Mouse (Mus musculus): ENCODE results near the gene 1810049J17Rik. TPM values are rescaled to one million over a fixed set of nuclear protein-coding genes. Genes with fewer than 3 reads are reported as not detected.
"Not testable (repeated sequence)": the region's sequence is repeated elsewhere in the genome, so short reads cannot be mapped to it uniquely, and the experiment has no call there.

1810049J17Rik gene
- polyA plus RNA-seq (2016; fragmentation: Nextera tagmentation; extraction: Ambion mirVana), result 1.4 TPM in 1 of 2 replicates, not detected in the other

DNA sequence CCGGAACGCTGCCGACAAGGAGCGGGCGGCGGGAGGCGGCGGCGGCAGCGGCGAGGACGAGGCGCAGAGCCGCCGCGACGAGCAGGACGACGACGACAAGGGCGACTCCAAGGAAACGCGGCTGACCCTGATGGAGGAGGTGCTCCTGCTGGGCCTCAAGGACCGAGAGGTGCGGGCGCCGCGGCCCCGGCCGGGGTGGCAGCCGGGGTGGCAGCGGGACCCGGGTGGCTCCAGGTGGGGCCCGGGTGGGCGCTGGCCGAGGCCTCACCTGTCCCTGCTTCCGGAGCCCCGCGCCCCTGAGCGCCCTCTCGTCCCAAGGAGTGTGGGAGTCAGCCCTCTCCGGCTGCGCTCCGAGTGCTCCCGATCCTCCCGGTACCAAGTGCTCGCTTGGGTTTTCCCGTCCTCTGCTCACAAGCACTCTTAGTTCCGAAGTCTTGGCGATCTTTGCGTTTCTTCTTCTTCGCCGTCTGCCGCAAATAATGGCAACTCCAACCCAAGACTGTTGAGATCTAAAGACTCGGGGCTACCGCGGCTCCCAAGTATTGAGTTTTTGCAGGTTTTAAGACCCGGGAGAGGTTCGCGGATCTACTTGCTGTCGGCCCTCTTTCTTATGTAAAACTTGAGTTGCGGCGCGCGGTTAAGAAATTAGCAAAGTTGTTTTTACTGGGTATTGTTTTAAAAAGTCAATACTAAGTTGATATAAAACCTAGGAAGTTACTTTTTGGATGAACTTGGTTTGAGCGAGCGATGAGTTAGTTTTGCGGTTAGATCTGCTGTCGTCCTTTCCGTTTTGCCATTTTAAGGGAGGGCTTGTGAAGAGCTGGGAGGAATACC is at the start of gene 1810049J17Rik:
1810049J17Rik (minus strand) TSS at position 112 of the 834 bp plus-strand sequence.
- Histone ChIP-seq H3K4me1 (peaks cover 41% of the 10 kb centered on the region), H3K27ac (peak within 1 kb of the TSS; percentile 98), H3K4me3 (peak within 1 kb of the TSS; percentile 99), H3K9me3 (no peaks in the 10 kb centered on the region), H3K36me3 (replicated peaks) (peaks cover 19% of the 10 kb centered on the region), H3K27me3 (ENCODE audit: poor library complexity, severe bottlenecking) (peaks cover 20% of the 10 kb centered on the region)
- DNase-seq (ENCODE audit: extremely low spot score, low spot score), result peak; percentile 68
- WGBS, result under 1% methylated on average over 69 of the region's 70 CpGs

DNA sequence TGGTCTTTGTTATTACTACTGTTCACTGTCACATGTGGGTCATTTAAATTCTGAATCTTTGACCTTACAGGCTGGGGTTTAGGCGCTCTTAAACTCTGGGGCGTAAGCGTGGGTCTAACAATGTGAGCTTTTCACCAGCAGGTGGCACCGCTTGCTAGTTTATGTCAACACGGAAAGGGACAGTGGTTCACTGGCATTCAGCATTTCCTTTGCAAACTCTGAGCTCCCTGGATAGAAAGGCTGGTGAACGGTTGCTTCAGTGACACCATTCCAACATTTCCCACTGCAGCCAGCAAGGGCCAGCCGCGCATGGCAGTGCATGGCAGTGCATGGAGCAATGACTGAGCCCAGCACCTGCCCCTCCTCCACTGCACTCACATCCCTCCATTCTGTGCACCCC is 49.5 kb upstream of the 1810049J17Rik start:
- Histone ChIP-seq H3K4me1 (peaks cover 48% of the 10 kb centered on the region), H3K4me3 (no peak overlapping the region), H3K36me3 (replicated peaks) (0 out of 2 replicates have a peak, but pooled peaks cover 3% of the 10 kb centered on the region), H3K27ac (no peak overlapping the region), H3K27me3 (ENCODE audit: poor library complexity, severe bottlenecking) (peaks cover 32% of the 10 kb centered on the region), H3K9me3 (no peaks in the 10 kb centered on the region)
- peak; percentile 67 for DNase-seq (ENCODE audit: extremely low spot score, low spot score)
- 6% methylated on average over 8 of the region's 8 CpGs for WGBS

DNA sequence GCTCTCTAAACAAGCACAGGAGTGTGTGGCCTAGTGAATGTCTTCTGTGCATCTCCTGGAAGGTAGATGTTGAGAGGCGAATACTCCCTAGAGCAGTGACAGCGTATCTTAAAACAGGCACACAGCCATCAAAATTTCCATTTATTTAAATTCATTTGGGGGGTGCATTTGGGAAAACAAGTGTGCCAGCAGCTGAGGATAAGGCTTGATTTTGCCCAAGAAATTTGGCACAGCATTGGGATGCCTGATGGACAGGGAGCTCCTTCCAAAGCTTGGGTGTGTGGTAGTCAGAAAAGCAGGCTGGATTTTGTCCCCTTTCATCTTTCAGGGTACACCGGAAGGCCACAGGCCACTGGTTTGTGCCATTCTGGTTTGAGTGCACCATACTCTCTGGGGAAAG is 48.4 kb upstream of the 1810049J17Rik start:
- Histone ChIP-seq H3K36me3 (replicated peaks) (0 out of 2 replicates have a peak, but pooled peaks cover 3% of the 10 kb centered on the region), H3K4me1 (peaks cover 43% of the 10 kb centered on the region), H3K4me3 (no peak overlapping the region), H3K27me3 (ENCODE audit: poor library complexity, severe bottlenecking) (peaks cover 26% of the 10 kb centered on the region), H3K27ac (no peak overlapping the region), H3K9me3 (no peaks in the 10 kb centered on the region)
- no peak for DNase-seq (ENCODE audit: extremely low spot score, low spot score)
- 93% methylated on average over 3 of the region's 3 CpGs for WGBS

DNA sequence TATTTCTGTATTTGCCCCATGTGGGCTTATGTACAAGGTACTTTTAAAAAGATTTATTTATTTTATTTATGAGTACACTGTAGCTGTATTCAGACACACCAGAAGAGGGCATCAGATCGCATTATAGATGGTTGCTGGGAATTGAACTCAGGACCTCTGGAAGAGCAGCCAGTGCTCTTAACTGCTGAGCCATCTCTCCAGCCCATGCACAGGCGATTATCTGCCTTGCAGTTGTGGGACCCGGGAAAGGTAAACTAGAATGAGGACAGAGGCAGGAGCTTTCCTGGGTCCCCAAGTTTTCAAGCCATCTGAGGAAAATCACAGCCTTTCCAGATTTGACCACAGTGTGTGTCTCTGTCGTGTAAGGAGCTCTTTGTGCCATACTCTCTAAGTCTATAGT is 47.2 kb upstream of the 1810049J17Rik start:
- Histone ChIP-seq H3K27me3 (ENCODE audit: poor library complexity, severe bottlenecking) (peaks cover 14% of the 10 kb centered on the region; the same call in 1 of the 2 replicates), H3K4me1 (peaks cover 34% of the 10 kb centered on the region), H3K9me3 (no peaks in the 10 kb centered on the region), H3K36me3 (replicated peaks) (0 out of 2 replicates have a peak, but pooled peaks cover 3% of the 10 kb centered on the region), H3K27ac (no peak overlapping the region), H3K4me3 (no peak overlapping the region)
- WGBS, result 85% methylated on average over 4 of the region's 4 CpGs
- no peak for DNase-seq (ENCODE audit: extremely low spot score, low spot score)

DNA sequence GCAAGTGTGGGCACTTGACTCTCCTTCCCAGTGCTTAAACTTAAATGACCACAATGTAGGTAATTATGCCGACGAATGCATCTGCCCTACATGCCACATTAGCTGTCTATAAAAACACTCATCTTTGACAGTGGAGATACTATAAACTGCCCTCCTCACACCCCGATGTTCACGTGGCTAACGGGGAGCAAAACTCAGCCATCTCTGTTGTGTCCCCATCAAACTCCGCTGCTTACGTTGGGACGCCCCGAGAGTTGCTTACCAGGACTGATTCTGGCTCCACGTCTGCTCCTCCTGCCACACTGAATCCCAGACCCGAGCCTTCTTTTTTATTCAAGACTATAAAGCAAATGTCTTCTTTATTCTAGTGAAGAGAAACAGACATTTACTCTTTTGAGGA is 46.7 kb upstream of the 1810049J17Rik start:
- DNase-seq (ENCODE audit: extremely low spot score, low spot score), result no peak
- H3K4me1 ChIP-seq, result peaks cover 34% of the 10 kb centered on the region
- no peak overlapping the region for H3K27ac ChIP-seq
- 0 out of 2 replicates have a peak, but pooled peaks cover 3% of the 10 kb centered on the region for H3K36me3 ChIP-seq (replicated peaks)
- no peak overlapping the region for H3K4me3 ChIP-seq
- 84% methylated on average over 11 of the region's 11 CpGs for WGBS
- no peaks in the 10 kb centered on the region for H3K9me3 ChIP-seq
- peaks cover 10% of the 10 kb centered on the region; the same call in 1 of the 2 replicates for H3K27me3 ChIP-seq (ENCODE audit: poor library complexity, severe bottlenecking)

DNA sequence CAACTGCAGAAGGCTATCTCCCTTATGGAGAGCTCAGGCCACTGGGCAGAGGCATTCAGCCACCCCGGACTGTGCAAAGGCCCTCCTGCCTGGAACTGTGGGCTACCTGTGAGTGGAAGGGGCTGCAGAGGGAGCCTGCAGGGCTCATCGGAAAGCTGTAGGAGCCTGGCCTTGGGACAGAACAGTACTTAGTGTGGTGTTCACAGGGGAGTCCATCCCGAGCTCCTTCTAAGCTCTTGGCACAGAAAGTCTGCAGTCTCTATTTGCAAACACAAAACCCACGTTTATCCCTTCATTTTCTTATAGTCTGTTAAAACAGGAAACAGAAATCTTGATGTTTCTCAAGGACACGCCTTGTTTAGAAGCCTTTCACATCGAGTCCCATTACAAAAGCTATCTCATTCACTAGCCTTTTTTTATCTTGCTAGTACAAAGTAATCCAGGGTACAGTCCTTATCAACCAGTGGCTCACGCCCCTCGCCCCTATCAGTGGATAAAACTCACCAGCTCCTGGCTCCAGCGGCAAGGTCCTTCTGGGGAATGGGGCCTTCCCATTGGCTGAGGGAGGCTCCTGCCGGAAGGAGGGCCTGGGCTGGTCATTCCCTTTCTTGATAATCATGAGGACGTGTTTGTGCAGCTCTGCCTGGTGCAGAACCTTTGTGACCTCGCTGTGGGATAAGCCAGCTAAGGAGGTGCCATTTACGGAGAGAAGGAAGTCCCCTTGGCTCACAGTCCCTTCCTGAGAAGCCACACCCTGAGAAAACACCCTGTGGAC is 45.8 kb upstream of the 1810049J17Rik start:
- Histone ChIP-seq H3K27me3 (ENCODE audit: poor library complexity, severe bottlenecking) (0 out of 2 replicates have a peak, but pooled peaks cover 1% of the 10 kb centered on the region), H3K9me3 (no peaks in the 10 kb centered on the region), H3K4me3 (no peak overlapping the region), H3K36me3 (replicated peaks) (no peaks in the 10 kb centered on the region), H3K27ac (0 out of 2 replicates have a peak overlapping the region, but pooled peaks have one; percentile 57), H3K4me1 (peaks cover 34% of the 10 kb centered on the region)
- 59% methylated on average over 13 of the region's 13 CpGs for WGBS
- DNase-seq (ENCODE audit: extremely low spot score, low spot score), result no peak

DNA sequence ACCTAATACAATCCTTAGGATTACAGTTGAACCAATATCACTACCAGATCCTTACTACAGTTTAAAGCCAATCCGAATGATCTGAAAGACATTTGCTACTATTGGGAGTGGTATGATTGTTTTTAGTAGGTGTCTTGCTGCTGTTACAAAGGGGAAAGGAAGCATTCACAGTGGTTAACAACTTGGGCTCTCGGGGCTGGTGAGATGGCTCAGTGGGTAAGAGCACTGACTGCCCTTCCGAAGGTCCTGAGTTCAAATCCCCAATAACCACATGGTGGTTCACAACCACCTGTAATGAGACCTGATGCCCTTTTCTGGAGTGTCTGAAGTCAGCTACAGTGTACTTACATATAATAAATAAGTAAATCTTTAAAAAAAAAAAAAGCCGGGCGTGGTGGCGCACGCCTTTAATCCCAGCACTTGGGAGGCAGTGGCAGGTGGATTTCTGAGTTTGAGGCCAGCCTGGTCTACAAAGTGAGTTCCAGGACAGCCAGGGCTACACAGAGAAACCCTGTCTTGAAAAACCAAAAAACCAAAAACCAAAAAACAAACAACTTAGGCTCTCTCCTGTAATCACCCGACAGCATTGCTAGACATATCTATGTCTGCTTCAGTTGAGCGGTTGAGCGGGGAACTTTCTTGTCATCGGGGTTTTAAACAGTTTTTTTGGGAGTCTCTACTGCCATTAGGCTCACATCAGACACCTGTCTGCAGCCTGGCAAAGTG is 45.0 kb upstream of the 1810049J17Rik start:
- not testable (repeated sequence) for H3K4me3 ChIP-seq; H3K27me3 ChIP-seq (ENCODE audit: poor library complexity, severe bottlenecking); H3K36me3 ChIP-seq (replicated peaks); DNase-seq (ENCODE audit: extremely low spot score, low spot score); H3K9me3 ChIP-seq
- Histone ChIP-seq H3K4me1 (peaks cover 34% of the 10 kb centered on the region), H3K27ac (0 out of 2 replicates have a peak overlapping the region, but pooled peaks have one; percentile 57)
- WGBS, result 93% methylated on average over 11 of the region's 11 CpGs

DNA sequence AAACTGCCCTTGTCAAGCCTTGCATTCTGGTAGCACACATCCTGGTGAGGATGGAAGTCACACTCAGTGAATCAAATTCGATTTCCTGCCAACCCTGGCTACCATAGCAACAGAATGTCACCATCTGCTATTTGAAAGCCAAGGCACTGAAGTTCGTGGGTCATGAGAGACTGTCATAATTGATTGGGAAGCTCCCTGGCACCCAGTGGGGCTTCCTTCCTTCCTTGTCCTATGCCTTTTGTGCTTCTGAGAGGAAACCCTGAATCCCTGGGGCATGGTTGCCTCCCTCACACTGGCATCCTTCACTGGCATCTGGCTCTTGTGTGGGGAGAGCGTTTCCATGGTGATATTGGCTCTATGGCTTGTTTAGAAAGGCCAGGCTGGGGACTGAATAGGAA is 44.4 kb upstream of the 1810049J17Rik start:
- peak overlapping the region; percentile 51; the same call in 1 of the 2 replicates for H3K27ac ChIP-seq

DNA sequence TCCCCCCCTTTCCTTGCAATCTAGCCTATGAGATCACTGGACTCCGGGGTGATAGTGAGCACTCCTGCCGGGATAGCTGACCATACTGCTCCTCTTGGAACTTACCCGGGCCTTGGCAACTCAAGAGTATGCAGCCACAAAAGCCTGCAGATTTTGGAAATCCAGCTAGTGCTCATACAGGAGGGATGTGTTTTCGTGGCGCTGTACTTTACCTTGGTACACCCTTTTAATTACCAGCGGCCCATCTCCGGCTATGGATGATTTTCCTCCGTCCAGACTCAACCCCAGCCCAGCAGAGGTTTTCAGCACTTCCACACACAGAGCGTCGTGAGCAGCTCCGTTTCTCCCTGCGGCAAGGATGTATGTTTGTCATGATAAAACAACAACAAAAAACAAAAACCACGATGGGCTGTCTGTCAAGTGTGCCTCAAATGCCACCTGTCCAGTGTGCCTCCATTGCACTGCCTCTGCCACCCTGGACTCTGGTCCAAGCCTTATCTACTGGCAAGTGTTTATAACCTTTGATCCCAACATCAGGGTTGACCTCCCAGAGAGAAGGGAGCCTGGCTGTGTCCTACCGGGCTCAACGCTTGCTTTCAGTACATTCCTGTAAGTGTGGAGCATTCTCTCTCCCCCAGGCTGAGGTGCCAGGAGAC is 43.8 kb upstream of the 1810049J17Rik start:
- 86% methylated on average over 15 of the region's 15 CpGs for WGBS
- Histone ChIP-seq H3K9me3 (no peaks in the 10 kb centered on the region), H3K4me3 (no peak overlapping the region), H3K27me3 (ENCODE audit: poor library complexity, severe bottlenecking) (no peaks in the 10 kb centered on the region), H3K36me3 (replicated peaks) (peaks cover 5% of the 10 kb centered on the region), H3K4me1 (peaks cover 27% of the 10 kb centered on the region), H3K27ac (0 out of 2 replicates have a peak overlapping the region, but pooled peaks have one; percentile 51)
- no peak for DNase-seq (ENCODE audit: extremely low spot score, low spot score)

More for the DNA sequence above, 44.4 kb upstream of the 1810049J17Rik start:
- Histone ChIP-seq H3K4me3 (no peak overlapping the region), H3K4me1 (peaks cover 27% of the 10 kb centered on the region), H3K27me3 (ENCODE audit: poor library complexity, severe bottlenecking) (no peaks in the 10 kb centered on the region), H3K9me3 (no peaks in the 10 kb centered on the region), H3K36me3 (replicated peaks) (peaks cover 3% of the 10 kb centered on the region)
- 43% methylated on average over 3 of the region's 3 CpGs for WGBS
- peak; percentile 44 for DNase-seq (ENCODE audit: extremely low spot score, low spot score)

DNA sequence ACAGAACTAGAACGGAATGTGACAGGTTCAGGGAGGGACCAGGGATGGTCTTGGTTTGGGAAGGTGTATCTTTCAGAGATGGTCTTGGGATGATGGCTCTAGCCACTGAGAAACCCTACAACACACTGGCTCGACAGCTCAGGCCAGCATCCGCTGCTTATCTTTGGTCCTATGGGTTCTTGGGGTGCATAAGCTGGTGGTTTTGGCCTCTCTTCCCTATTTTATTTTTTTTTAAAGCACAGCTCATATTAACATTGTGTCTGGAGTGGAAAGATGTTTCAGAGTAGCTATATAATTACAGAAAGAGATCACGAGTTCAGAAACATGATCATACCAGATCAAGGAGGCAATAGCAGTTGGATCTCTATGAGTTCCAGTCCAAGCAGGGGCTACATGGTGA is 42.4 kb upstream of the 1810049J17Rik start:
- no peak overlapping the region for H3K27ac ChIP-seq
- no peak for DNase-seq (ENCODE audit: extremely low spot score, low spot score)
- no peaks in the 10 kb centered on the region for H3K27me3 ChIP-seq (ENCODE audit: poor library complexity, severe bottlenecking)
- no peaks in the 10 kb centered on the region for H3K9me3 ChIP-seq
- no peak overlapping the region for H3K4me3 ChIP-seq
- 96% methylated on average over 4 of the region's 4 CpGs for WGBS
- peaks cover 27% of the 10 kb centered on the region for H3K4me1 ChIP-seq
- peaks cover 7% of the 10 kb centered on the region for H3K36me3 ChIP-seq (replicated peaks)

DNA sequence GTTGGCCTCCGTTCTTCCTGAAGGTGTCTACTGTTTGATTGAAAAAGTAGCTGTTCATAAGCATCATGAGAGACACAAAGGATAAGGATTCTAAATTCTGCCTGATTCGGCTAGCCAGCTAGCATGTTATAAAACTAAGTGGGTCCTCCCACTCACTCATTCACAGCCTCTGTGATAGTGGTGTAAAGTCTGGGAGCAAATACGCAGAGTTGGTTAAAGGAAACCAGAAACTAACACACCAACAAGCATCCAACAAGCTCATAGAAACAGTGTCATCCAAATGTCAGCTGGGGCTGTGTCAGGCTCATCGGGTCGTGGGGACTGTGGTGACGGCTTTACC is 41.0 kb upstream of the 1810049J17Rik start:
- Histone ChIP-seq H3K27ac (no peak overlapping the region), H3K4me3 (no peak overlapping the region), H3K9me3 (no peaks in the 10 kb centered on the region), H3K36me3 (replicated peaks) (peaks cover 13% of the 10 kb centered on the region), H3K27me3 (ENCODE audit: poor library complexity, severe bottlenecking) (no peaks in the 10 kb centered on the region), H3K4me1 (peaks cover 18% of the 10 kb centered on the region)
- 86% methylated on average over 6 of the region's 6 CpGs for WGBS
- DNase-seq (ENCODE audit: extremely low spot score, low spot score), result no peak

Measured in forebrain, embryonic 10.5 days (tissue).